Mouse (Mus musculus) megakaryocyte progenitor cell, adult 5-6 weeks (primary cell): Measurements from ENCODE around the gene Tcte2. TPM values are rescaled to one million over a fixed set of nuclear protein-coding genes. Genes with fewer than 3 reads are reported as not detected.

ENCODE experiments used
- ATAC-seq: replicated peaks from 2 replicates; pipeline ENCODE4 v1.8.0; 2016; ENCODE audit warnings: mild to moderate bottlenecking, moderate TSS enrichment, inconsistent platforms; ENCODE audit not compliant: poor library complexity
- total RNA-seq, 2 experiments: library from RNA; stranded (forward) in 1 of 2; stranded (reverse) in 1 of 2; fragments of 157-497, 149-512 nt in 1 of 2; fragments of 200-1000 nt in 1 of 2; gene quantifications; 2 replicates each; pipeline versions ENCODE4 v1.2.3 to v1.2.4; 2015 to 2017

Gene Tcte2
- total RNA-seq, 2 experiments from 2014 or later: 1.0 TPM; not detected in 1

DNA sequence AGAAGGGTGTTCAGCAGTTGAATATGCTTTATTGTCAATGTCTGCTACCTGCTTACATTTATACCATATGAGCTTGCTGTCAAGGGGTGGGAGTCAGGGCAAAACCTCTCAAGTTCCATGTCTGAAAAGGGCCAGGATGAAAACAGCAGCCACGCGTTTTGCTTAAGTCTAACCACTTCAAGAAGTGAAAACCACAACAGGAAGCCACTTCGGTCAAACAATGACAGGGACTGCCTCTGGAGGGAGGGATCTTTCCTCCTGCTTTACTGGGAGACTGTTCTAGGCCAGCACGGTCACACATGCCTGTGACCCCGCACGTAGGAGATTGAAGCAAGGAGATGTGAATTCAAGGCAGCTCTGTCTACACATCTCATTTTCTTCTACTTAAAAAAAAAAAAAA is 15.3 kb downstream of the Tcte2 start:
- peak; percentile 81 for ATAC-seq

DNA sequence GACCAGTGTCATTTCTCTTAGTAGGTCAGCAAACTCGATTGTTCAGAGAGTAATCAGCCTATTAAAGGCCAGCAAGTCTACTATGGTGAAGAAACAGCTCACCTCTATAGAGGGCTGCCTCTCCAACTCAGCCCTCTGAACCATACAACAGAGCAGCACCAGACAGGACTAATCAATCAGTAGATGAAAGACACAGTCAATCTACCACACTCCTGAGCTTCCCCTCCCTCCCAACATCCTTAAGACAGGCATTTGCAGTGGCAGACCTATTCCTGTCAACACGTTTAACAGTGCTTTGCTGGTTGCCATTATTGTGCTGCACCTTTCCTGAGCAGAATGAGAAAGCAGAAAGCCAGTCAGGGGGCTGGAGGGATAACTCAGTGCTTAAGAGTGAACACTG is 16.3 kb downstream of the Tcte2 start:
- peak; percentile 21; the same call in 1 of the 2 replicates for ATAC-seq

DNA sequence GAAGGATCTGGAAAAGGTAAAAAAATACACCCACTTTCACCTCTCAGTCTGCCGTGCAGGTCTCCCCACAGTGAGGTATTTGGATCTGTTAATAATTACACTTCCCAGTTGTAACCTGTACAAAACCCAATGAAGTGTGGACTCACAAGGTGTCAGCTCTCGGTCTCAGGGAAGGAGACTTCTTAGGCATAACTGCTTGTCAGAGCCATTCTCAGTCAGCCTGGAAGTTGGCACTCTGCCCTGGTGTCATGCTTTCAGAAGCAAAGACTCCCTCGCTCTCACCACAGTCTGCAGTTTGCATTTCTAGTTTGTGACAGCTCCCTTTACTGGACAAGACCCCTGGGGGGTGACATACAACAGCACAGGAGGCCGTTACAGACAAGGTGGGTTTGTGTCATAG is 16.8 kb downstream of the Tcte2 start:
- no peak for ATAC-seq

DNA sequence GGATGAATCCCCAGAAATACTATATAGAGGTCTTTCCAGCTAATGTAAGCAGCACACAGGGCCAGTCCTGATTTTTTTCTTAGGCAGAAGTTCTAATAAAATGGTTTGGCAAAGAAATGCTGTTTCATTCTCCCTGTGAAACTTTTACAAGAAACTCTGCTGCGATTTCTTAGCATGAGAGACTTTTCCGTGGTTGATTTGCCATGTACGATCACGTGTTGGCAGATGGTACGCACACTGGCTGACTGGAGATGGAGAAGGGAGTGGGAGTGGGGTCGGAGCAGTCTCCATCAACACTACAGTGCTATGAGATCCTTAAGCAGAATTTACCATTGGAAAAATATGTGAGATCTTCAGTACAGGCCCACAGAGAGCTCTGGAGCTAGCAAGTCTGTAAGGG is 17.4 kb downstream of the Tcte2 start:
- ATAC-seq: no peak

DNA sequence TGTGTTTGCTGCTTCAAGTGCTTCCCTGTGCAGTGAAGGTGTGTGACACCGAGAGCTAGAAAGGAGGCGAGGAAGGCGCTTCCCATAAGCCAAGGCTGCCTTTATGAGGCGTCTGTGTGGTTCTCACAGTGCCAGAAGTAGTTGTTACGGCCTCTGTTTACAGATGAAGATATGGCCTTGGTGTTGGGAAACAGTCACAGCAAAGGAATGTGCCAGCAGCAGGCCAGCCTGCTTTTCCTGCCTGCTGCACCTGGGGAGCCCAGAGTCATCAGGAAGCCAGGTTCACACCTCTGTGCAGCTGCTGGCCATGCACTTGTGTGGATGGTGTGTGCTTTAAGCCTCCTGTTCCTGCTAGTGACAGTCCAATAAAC is 17.9 kb downstream of the Tcte2 start:
- no peak for ATAC-seq

DNA sequence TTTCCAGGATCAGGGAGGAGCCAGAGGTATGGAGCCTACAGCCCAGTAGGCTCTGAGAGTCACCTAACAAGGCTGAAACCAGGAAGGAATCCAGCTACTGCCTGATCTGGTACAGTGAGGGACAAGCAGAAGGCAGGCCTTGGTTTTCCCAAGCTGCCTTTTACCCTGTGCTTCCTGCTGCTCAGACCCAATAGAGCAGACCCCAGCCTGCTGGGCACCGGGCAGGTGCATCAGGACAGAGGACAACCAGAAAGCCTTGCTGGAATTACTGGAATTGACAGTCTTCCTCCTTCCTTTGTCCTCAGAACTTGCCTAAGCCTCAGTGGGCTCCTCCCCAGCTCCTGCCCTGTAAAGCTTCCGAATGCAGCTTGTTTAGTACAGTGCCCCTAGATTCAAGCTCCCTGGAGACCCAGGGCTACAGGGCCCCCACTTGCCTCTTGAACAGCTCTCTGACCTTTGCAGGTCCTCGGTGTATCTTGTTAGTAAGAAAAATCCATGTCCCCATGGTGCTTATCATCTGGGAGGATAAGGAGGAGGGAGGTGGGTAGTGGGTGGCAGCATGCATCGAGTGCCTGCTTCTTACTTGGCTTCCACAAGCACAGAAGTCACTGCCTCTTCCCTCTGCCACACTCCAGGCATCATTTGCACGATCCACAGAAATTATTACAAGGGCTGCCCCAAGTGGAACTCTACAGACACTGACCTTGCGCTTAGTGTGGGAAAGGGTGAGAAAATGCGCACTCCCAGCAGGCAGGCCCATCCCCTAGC is 18.5 kb downstream of the Tcte2 start:
- ATAC-seq: no peak

DNA sequence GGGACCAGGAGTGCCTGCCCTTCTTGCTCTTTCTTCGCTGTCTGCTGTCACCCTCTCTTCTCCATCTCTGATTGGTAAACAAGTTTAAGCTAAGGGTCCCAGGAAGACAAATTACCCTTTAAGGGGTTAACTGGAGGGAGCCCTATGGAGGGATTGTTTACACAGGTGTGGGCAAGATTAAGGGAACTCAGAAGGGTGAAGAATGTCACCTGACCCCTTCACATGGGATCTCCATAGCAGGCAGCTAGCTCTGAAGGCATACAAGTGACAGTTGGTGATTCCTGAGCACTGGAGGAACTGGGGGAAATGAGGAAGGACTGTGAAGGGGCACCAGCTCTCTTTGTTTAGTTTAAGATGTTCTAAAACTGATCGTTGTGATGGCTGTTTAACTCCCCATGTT is 19.3 kb downstream of the Tcte2 start:
- ATAC-seq: no peak

DNA sequence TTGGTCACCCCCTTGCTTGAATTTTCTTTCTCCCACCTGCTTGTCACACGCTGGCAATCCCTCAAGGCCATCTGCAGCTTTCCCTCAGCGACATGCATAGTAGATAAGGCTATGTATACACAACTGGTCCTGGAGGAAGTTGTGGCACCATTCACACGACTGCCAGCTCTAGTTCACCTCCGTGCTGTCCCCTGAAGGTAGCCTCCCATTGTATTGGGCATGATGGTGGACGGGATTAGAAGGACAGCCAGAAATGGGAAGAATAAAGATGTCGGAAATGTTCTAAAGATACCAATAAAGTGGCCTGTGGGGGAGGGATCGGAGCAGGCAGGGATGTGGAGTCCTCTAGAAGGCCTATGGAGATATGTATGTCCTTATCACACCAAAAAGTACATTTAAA is 20.0 kb downstream of the Tcte2 start:
- ATAC-seq: no peak

DNA sequence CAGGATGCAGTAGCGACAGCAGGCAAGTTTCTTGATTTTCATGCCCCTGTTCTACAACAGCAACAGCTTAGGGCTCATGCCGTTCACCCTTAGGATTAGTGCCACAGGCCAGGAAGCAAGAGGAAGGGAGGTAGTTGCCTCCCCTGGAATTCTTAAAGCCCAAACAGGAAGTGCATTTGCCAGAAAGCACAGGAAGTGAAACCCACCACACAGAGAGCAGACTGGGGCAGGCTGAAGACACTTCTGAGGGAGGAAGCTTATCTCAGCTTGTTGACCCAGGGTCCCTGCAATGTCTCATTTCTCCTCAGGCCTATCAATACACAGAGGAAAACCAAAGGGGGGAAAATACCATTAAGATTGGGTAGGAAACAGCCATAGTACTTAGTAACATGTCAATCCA is 20.8 kb downstream of the Tcte2 start:
- peak; percentile 61 for ATAC-seq

DNA sequence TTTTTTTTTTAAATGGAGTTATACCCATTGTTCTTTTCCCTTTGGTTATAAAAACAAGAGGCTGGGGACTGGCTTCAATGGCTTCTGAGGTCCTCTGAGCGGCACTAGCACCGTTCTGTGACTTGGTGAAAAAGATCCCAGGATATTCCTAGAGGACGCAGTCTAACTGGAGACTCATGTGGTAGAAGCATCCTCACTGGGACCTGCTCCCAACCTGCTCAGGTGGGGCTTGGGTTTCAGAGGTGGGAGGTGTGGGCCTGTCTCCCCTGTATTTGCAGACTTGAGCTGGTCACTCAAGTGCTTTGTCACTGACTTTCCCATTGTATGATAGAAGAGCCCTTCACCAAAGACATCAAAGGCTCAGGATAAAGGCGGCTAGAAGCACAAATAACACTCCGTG is 21.6 kb downstream of the Tcte2 start:
- no peak for ATAC-seq

DNA sequence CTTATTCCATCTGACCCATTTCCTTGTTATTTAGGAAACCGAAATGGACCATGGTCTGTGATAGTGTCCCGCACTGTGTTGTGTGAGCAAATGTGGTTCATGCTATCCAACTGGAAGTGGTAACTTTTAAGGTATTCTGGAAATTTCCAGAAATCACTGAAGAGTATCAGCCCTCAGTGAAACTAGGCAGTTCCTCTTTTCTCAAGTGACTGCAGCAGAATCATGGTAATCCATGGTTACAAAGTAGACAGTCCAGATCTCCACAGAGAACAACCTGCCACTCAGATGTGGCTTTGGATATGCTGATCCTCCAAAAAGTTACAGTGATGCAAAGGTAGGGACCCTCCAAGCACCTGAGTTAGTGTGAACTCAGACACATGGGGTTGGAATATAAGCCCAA is 22.7 kb downstream of the Tcte2 start:
- ATAC-seq: peak; percentile 55

DNA sequence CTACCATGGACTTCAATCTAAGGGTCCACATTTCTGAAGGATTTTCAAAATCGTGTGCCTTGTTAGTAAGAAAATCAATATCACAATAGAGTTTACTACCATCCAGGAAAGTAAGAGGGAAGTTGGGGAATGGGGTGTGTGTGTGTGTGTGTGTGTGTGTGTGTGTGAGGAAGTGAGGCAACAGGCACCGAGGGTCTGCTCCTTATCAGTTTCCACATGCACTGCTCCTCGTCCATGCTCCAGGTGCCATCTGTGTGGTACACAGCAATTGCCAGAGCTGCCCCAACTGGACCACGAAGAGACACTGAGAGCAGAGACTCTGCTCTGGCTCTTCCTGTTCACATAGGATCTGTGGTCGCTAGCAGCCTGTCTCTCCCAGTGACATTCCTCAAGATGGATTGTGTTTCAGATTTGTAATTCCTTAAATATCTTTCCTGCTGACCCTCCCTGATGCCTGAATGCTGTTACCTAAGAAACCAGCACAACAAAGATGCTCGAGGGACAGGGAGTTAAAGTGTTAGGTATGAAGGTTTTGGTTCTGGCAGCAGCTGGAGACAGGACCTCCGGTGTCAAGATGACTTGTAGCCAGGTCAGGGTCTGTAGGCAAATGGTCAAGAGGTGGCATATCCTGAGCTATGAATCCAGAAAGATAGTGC is 23.4 kb downstream of the Tcte2 start:
- peak; percentile 56 for ATAC-seq

DNA sequence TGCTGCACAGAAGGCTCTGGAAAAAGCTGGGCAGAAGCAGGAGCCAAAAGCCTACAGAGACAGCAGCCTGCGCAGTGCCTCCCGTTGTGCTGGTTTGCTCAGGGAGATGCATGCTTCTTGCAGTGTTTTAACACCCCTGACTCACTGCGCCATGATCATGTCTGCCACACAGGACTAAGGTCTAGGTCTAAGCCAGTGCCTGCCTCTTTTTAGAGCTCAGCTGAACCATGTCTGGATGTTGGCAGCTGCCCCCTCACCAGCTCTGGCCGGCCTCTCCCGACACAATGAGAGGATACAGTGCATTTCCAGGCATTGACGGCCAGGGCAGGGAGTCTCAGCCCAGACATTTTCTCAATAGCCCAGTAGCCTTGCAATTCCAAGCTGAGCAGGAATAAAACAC is 24.3 kb downstream of the Tcte2 start:
- ATAC-seq: no peak

DNA sequence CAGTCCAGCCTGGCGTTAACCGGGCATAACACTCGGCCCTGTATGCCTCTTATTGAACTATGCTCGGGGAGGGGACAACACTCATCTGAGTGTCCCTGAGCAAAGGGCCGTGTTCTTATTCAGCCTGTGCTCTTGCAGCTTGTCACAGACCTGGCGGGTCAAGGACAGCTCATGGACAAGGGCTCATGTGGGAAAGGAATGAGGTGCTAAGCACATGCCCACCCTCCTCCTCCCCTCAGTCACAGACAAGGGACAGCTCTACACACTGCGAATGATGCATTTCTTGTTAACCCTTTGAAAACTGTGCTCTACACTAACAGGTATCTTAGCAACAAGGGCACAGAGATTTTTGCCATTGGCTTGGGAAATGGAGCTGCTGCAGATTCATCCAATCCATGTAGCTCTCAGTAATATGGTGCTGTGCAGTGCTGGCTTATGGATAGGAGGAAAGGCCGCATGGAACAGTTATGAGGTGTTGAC is 25.8 kb downstream of the Tcte2 start:
- ATAC-seq: no peak

DNA sequence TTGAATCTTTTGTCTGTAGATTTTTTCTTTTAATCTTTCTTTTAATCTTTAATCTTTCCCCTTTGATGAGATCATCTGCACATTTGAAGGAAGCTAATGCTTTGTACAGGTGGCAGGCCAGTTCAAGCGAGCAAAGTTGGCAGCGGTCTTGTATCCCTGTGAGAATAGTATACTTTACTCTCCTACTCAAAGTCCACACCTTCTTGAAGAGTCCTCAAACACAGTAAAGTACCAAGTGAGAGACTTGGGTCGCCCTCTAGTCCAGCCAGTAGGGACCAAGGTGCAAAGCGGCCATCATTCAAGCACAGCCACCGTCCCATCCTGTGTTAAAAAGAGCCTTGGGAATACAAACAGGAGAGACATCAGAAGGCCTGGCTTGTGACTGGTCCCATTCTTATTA is 26.6 kb downstream of the Tcte2 start:
- ATAC-seq: no peak

DNA sequence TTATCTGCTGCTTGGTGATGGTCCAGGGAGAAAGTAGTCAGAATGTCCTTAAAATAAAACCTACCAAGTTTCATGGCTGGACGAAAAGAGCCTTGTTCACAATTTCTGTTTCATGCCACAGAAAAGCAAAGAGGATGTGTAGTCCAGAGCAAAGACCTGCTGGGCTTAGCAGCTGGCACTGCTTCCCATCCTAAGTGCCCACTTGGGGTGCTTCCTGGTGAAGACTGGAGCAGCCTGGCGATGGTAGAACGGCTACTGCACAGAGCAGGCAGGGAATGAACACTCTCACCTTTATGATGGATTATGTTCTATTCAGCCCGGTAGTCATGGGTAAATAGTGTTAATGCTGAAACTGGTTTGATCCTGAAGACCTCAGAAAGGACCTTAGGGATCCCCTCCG is 27.7 kb downstream of the Tcte2 start:
- ATAC-seq: no peak

DNA sequence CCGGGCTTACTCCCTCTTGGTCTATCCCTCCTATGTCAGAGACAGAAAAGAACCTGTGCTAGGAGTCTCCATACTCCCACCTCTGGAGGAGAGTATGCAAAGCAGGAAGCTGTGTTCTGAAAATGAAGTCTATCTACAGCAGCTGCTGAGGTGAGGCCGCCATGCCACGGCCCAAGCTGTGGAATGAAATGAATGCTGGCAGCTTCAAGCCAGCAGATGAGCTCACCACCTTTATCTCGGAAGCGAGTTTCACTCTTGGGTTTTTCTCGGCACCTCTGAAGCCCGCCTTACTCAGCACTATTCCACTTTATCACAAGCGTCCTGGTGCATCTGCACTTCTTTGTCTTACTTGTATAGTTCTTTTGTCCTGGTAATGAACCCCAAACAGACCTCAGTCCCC is 28.9 kb downstream of the Tcte2 start:
- ATAC-seq: no peak

DNA sequence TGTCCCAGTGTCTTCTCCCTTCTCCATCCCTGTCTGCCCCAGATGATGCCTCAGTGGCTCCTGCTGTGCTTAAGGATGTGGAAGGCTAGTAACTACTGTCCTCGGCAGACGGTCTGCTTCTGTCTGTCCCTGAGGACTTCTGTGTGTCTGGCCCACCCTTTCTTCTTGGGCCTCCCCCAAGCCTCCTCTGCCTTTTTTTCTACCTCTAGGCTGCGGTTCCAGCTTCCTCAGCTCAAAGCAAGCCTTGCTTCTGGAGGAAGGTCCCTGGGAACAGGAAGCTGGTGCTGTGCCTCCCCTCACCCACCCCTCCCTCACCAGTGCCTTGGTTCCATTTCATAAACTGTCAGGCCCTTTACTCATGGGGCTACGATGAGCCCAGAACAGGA is 29.9 kb downstream of the Tcte2 start:
- ATAC-seq: peak; percentile 82

DNA sequence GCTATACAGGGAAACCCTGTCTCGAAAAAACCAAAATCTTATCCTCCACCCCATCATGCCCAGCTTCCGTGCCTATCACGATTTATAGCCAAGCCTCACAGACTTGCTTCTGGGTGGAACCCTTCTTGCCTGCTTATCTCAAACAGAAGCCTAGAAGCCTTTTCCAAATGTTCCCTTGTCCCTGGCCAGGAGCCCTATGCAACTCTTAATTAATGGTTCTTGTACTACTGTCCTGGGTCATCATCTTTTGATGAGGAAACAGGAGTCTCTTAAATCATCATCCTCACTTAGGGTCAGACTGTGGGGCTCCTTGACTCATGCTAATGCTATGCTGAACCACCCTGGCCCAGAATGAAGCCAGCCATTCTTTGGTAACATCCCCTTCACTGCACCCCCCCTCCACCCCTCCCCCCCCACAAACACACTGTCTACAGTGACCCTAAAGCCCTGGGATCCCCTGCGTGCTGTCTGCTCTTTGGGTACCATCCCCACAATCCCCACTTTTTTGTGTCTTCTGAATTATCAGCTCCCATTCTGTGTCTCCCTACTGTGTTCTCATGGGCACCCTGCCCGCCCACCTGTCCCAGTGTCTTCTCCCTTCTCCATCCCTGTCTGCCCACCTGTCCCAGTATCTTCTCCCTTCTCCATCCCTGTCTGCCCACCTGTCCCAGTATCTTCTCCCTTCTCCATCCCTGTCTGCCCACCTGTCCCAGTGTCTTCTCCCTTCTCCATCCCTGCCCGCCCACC is 30.5 kb downstream of the Tcte2 start:
- no peak for ATAC-seq

DNA sequence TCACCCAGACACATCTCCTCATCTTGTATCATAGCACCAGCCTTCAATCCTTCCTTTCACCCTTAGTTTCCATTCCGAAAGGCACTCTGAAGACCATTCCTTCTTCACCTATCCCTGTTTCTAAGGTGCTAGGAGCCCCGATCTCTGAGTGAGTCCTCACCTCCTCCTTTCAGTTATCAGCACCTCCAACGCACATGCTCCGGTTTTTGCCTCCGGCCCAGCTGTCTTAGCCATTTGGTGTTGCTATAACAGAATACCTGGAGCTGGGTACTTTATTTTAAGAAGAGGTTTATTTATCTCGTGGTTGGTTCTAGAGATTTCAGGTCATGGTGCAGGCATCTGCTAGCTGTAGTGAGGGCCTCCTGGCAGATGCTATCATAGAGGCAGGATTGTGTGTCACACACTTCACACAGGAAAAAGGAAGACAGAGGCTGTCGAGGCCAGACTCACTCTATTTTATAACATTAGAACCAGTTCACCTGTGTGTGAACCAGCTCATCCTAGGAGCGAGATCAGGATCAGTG is 34.7 kb downstream of the Tcte2 start:
- ATAC-seq: no peak

DNA sequence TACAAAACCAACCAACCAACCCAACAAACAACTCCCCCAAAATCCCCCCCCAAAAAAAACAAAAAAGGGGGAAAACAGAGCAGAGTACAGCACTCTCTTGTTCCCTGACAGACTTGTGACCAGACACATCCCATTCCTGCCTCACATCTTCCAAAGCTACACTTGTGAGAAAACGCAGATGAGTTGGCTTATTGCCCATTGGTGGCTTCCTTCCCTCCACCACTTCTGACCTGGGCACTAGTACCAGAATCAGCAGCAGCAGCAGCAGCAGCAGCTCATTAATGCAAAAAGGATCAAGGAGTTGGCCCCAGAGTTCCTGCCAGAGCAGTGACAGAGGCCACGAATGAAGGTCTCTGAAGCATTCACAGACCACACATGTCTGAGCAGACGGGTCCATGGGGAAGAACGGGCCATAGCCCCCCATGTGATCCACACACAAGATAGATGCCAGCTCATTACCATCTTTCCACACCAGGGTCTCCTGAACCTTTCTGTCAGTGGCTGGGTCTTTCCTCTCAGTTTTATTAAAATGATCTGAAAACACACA is 36.5 kb downstream of the Tcte2 start:
- no peak for ATAC-seq
